Mouse (Mus musculus) embryo, embryonic 9.5 days (tissue): ENCODE results near the gene Anapc5.

Experiments used
- DNase-seq: peaks from one replicate; pipeline ENCODE4 v3.0.0-alpha.2; 2017; ENCODE audit errors: extremely low spot score

Anapc5 gene

DNA sequence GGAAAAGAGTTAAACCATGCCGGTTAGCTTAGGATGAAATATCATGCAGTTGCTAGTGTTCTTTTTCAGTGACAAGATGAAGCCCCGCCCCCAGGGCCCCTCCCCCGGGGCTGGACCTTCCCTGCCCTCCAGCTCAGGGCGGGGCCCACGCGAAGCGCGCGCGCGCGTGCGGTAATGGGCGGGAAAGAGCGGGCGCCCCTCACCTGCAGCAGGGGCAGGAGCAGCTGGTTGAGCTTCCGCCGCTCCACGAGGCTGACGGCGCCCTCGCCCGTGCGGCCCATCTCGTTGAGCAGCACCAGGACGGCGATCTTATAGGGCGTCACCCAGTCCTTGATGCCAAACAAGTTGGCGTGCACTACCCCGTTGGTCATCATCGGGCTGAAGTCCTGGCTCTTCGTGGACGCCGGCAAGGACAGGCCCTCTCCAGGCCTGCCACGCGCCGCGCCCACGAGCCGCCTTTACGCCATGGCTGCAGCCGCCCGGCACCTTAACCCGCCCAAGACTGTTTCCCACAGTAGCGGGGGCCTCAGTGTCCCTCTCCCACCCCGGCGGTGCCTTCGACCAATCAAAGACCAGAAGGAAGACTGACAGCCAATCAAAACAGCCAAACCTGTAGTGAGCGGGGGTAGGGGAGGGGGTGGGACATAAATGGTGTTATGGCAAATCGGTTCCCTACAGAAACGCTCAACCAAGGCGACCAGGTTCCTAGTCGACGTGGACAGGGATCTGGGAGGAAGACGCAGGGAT lies at the start of gene Anapc5:
TSS of gene Anapc5 (minus strand) at position 563 of the 747 bp plus-strand sequence.
- DNase-seq = peak; percentile 97

DNA sequence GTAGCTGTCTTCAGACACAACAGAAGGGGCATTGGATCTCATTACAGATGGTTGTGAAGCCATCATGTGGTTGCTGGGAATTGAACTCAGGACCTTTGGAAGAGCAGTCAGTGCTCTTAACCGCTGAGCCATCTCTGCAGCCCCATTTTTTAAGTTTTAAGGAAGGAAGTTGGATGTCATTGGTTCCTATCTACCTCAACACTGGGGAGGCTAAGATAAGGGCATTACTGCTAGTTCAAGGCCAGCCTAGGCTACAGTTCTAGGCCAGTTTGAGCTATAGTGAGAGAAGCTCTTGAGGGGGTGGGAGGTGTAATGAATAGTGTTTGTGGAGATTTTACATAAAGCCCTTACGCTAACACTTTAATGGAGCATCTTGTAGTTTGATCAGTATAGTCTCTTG lies 41.9 kb upstream of the Anapc5 start:
- DNase-seq = no peak

DNA sequence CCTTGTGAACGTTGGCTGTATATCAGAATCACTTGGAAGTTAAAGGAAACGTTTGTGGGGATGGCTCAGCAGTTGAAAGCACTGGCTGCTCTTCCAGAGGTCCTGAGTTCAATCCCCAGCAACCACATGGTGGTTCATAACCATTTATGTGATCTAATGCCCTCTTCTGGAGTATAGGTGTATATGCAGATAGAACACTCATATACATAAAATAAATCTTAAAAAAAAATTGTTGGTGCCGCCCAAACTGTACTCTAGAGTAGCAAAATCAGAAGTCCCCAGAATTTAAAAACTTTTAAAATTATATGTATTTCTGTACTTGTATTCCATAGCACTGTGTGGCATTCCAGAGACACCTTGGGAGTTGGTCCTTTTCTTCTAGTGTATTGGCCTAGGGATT lies 34.7 kb upstream of the Anapc5 start:
- DNase-seq = no peak

DNA sequence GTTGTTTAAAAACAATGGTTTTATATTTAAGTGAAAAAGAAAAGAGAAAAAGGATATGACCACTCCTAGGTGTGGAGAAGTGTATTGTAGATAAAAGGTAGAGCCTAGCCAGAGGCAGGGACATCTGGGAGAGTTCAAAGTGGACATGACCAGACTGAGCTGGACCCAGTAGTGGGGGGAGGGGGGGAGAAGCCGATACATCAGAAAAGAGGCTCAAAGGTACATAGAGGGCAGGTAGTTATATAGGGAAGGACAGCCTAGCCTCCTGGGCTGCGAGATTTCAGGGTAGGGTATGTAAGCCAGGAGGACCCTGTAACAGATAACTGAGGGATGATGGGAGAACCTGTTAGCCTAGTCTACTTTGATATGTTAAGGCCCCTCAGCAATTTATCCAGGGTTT lies 31.5 kb upstream of the Anapc5 start:
- no peak for DNase-seq

DNA sequence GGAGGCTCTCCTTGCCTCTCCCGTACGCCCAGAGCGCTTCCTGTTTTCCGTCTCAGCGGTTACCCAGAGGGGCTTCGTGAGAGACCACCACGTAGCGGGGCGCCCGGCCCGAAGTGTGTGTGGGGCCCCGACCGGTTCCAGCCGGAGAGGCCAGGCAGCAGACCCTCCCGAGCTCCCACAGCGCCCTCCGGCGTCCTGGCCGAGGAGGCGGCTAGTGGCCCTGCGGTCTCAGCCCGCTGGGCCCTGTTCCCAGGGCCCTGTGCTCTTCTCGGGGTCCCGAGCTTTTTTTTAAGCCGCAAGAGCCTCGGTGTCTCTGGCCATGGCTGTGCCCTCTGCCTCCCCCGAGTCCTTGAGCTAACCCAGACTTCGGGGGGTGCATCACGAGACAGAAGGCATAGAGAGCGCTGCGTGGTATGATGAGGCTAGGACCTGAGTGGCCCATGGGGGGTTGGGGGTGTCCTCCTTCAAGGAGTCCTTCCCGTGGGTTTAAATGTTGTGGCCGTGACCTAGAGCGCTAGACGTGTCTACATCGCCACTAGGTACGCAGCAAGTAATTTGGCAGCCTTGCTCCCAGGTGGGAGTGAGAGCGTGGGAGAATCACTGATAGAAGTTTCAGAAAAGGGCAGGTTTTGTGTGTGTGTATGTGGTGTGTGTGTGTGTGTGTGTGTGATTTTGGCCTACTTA lies 29.3 kb upstream of the Anapc5 start:
- DNase-seq = no peak

DNA sequence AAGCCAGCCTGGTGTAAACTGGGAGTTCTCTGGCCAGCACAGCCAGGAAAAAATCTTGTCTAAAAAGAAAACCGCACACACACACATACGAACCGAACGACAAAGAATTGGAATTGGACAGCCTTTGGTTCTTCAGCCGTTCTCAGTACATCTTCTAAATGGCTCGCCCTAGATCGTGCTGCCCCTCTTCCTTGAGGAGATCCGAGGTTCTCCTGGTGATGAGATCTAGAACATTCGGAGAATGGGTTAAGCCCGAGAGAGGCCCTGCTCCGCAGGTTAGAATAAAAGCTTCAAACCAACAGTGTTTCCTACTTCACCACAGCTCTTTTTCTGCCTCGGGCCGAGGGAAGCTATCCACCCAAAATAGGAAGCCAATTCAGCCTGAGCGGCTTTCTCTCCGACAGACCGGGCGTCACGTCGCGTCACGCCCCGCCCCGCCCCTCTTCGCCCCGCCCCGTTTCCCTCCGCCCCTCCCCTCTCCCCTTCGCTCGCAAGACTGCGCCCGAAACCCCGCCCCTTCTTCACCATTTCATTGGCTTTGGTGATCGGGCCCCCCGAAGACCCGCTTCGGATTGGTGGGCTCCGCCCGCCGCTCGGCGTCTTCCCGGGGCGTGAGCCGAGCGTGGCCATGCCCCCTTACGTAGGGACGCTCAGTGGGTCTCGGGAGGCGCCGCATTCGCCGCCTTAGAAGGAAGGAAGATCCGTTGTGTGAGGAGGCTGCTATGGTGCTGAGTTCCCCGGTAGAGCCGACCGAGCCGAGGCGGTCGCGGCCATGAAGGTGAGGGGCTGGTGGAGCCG lies 28.6 kb upstream of the Anapc5 start, which contains the start of gene Rnf34:
TSS of gene Rnf34 (plus strand) at position 528 of the 798 bp plus-strand sequence.
- DNase-seq = peak; percentile 99

DNA sequence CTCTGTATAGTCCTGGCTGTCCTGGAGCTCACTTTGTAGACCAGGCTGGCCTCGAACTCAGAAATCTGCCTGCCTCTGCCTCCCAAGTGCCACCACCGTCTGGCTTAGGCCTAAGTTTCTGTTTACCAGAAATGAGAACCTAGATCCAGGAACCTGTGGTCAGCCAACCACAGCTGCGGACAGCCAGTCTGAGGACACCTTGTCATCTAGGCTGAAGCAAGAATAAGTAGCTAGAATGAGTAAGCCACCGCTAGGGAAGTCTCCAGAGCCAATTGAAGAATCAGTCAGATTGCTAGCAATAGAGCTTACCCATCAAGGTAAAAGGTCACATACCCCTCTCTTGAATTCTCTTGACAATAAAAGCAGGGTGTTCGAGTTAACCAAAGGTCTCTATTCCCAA lies 22.7 kb upstream of the Anapc5 start:
- no peak for DNase-seq

DNA sequence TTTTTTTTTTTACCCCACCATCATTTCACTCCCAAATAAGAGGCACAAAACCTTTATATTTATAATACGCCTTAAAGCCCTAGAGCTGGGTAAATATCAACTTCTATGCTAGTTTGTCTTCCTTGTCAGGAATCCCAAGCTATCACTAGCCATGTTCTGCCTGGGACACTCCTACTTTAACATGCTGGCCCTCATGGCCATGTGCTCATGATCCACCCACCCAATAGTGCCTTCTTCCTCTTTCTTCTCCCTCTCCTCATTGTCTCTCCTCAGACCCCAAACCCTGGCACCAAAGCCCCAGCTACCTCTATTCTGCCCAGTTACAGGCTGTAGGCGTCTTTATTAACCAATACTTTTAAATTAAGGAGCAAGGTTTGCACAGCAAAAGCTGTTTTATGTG lies 20.0 kb upstream of the Anapc5 start:
- no peak for DNase-seq

DNA sequence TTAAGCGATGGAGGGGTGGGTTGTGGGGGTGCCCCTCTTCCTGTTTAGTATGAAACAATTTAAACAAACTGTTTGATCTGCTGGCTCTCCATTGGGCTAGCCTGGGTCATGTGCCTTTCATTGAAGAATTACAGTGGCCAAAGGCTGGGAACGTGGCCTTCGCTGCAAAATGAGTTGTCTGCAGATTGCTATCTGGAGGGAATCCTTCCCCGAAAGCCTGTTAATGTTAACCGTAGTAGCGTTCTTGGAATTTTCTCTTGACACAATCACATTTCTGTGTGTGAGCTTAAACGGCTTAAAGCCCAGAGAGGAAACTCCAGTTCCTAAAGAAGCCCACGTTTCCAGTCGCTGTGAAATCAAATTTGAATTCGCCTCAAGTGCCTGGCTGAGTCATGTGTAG lies 11.9 kb upstream of the Anapc5 start:
- DNase-seq = no peak

DNA sequence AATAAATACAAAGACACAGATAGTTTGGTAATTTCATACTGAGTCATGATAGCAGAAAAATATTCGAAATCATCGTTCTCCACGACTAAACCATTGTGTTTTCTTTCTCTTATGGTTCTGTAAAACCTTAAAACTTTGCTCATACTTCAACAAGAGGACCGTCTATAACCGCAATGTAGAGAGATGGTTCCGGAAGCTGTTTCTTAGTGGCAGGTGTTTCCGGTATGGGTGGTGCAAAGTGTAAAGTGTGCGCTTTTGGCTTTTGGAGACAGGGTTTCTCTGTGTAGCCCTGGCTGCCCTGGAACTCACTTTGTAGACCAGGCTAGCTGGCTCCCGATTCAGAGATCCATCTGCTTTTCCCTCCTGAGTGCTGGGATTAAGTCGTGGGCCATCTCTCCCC lies 11.4 kb upstream of the Anapc5 start:
- no peak for DNase-seq

DNA sequence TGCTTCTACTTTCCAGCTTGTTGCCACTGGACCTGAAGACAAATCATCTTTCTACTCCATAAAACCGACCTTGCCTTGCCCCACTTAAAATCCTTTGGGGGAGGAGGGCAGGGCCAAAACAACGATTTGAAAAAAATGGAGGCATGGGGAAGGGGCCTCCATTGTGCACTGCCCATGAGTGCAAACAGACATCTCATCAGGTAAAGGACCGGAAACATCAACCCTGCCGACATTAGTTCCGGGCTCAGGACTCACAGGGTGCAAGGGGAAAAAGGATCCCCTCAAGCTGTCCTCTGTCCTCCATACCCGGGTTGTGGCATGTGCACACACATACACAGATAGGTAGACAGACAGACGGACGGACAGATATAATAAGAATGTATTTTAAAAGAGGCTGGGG lies 4.0 kb upstream of the Anapc5 start:
- no peak for DNase-seq

DNA sequence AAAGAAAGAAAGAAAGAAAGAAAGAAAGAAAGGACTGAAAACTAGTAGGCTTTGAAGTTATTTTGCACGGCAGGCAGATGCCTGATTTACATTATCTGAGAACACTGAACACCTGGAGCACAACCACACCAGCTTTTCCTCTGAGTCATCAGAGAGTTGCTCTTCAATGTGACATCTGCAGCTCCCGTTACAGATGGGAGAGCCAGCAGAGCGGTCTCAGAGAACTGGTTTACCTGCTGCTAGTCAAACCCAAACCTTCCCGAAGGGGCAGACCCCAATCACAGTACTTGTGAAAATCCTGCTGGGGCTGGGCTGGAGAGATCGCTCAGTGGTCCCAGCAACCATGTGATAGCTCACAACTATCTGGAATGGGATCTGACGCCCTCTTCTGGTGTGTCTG lies 3.3 kb upstream of the Anapc5 start:
- no peak for DNase-seq

DNA sequence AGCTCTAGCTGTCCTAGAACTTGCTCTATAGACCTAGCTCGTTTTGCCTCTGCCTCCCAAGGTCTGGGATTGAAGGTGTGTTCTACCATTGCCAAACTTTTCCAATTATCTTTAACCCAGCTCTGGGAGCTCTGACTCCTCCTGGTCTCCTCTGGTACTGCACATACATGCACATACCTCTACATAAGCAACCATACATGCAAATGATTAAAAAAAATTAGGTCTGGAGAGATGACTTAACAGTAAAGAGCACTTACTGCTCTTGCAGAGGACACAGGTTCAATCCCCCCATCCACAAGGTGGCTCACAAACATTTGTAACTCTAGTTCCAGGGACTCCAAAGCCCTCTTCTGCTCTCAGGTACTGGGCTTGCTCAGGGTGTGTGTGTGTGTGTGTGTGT lies 2.8 kb upstream of the Anapc5 start:
- no peak for DNase-seq

DNA sequence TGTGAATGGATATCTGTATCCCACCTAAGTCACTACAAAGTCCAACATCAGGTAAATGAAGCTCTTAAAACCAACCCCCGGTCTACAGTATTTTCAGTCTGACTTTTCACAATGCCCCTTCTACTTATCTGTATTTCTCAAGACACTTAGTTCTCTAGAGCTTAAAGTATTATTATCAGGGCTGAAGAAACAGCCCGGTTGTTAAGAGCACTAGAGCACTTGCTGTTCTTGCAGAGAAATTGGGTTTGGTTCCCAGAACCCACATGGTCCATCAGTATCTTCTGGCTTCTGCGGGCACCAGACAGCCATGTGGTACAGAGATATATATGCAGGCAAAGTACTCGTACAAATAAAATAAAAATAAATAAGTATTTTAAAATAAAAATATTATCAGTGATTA lies 1.3 kb upstream of the Anapc5 start:
- no peak for DNase-seq

DNA sequence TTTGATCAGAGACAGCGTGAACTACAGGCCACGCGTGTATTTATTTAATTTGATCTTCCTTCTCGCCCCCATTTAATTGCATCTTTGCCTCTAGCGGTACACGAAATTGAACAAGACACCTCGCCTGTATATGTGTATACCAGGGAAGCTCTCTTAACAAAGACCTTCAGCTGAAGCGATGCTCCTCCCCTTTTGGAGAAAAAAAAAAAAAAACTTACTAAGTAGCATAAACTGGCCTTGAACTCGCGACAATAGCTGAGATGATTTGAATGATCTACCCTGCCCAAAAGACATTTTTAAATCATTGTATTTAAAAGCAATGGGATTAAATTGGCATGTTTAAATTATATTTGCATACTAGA lies 366 bp upstream of the Anapc5 start:
- no peak for DNase-seq

DNA sequence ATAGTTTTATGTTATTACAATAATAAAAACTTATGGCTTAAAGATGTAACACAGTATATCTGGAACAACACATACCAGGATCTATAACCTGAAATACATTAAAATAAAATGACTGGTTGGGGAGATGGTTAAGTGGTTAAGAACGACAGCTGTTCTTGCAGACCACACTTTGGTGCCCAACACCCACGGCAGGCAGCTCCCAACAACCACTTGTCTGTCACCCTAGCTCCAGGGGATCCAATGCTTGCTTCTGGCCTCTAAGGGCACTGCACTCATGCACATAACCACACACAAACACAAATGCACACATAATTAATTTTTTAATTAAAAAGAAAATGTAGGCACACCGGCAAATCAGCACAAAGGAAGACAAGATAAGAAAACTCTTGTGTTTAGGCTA lies 8.4 kb downstream of the Anapc5 start:
- DNase-seq = no peak

DNA sequence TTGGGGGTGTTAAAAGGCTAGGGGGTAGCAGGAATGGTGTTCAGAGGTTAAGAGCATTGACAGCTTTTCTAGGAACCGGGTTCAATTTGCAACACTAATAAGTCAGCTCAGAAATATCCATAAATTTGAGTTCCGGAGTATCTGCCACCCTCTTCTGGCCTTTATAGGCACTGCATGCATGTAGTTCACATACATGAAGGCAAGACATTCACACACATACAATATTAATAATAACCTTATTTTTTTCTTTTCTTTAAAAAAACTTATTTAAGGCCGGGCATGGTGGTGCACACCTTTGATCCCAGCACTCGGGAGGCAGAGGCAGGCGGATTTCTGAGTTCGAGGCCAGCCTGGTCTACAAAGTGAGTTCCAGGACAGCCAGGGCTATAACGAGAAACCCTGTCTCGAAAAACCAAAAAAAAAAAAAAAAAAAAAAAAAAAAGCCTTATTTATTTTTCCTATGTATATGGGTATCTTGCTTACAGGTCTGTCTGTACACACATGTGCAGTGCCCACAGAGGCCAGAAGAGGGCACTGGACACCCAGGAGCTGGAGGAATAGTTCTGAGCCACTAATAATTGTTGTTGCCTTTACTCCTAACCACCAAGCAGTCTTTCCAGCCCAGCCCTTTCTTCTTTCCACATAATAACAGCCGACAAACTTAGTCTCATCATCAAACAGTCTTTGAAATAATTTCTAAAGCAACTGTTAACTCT lies 9.6 kb downstream of the Anapc5 start:
- DNase-seq = peak; percentile 61

DNA sequence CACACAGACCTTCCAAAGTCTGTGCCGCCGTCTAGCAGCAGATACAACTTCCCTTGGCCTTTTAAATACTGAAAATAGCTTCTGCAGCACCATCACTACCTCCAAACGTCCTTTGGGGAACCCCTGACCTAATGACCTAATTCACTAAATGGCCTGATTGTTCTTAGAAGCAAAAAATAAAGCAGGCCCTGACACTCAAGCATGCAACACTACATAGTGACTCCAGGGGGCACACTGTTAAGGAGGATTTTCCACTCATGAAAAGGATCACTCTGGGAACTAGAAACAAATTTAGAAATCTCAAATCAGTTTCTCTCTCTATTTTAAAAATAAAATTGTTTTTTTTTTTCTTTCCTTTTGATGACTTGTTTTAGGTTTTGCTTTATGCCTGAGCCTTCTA lies 15.6 kb downstream of the Anapc5 start:
- DNase-seq = no peak

DNA sequence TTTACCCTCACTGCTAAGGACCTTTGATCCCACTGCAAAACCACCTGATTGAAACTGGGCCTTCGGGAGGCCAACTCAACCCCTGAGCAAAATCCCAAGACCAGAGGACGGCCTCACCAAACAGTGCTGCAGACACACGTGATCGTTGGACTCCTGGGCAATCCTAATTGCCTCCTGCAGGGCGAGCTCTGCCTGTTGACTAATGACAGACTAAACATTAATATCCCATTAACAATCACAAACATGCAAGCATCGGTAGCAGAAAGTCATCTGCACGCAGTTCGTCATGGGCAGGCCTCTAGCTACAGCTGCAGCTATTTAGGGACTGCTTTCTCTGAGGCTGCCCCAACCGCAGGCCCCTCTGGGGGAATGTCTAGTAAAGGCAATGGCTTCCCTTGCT lies 18.4 kb downstream of the Anapc5 start:
- DNase-seq = no peak

DNA sequence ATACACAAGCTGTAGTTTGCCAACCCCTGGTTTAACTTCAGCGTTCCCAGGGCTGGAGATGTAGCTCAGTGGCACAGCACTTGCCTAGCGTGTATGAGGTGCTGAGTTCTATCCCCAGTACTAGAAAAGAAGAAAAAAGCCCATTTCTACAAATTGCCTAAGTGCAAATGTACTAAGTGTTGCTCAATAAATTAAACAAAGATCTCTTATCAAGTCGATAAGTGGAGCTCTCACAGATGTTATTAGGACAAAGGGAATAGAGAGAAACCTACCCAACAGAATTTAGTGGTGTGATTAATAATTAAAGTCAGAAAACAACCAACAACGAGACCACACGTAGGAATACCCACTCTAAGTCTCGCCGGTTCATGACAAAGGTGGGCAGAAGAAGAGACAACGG lies 19.5 kb downstream of the Anapc5 start:
- no peak for DNase-seq

DNA sequence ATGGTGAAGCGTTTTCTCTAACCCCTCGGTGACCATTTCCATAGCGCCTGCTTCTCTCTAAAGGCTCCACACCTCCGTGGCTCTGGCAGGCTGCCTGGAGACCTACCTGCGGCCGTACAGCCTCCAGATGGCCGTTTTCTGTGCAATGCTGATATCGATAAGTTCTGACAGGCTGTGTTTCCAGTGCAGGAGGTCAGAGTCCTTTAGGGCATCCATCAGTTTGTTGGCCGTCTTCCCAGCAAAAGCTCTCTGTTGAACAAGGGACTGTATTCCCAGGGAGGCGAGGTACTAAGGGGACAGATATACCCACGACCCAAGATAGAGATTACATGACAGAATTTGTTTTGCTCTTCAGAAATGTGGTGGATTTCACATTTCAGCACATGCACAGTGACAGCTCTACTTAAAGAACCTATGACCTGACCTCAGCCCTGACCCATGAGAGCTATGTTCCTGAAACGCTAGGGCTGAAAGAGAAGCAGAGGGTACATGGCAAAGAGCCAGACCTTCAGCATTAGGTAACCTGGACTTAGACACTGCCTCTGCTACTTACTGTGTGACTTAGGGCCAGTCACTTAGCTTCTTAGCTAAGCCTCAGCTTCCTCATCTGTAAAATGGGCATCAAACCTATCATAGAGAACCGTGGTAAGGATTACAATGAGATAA lies 20.7 kb downstream of the Anapc5 start:
- DNase-seq = no peak
